In genomic region chr15:87682410-87682809, GRCm38 (mm10) we compare ENCODE assay signal across 15 mouse cellular contexts.
"Had no signal": no experiment of that assay in that cellular context is flagged by ENCODE, and none has a peak within 500 bp of the region (broad histone marks: within the 10 kb centered on the region; RNA-seq: fewer than 3 reads in every experiment).

No protein-coding gene starts in this region.

- H3K9ac ChIP-seq: liver, embryonic 13.5 days; stomach, embryonic 15.5 days had no signal

- ATAC-seq: intestine, postnatal 0 days had no signal

- H3K4me1 ChIP-seq: liver, embryonic 13.5 days; stomach, embryonic 15.5 days had no signal

- H3K4me3 ChIP-seq: left cerebral cortex, adult 2 months; liver, embryonic 13.5 days; stomach, embryonic 15.5 days had no signal

- H3K27me3 ChIP-seq: liver, embryonic 13.5 days; stomach, embryonic 15.5 days had no signal

- DNase-seq: kidney, adult 8-10 months; kidney, postnatal 36 days; layer of hippocampus, postnatal 36 days; liver, embryonic 13.5 days; lung, adult 2 months; lung, postnatal 14 days; lung, postnatal 4 days; midbrain, embryonic 14.5 days; right cerebral cortex, postnatal 25 days; spleen, adult 18-20 months; thymus, postnatal 25 days had no signal

- H3K36me3 ChIP-seq: liver, embryonic 13.5 days; stomach, embryonic 15.5 days had no signal

- H3K27ac ChIP-seq: left cerebral cortex, adult 2 months; liver, embryonic 13.5 days; stomach, embryonic 15.5 days had no signal

- H3K9me3 ChIP-seq: liver, embryonic 13.5 days; stomach, embryonic 15.5 days had no signal

- H3K4me2 ChIP-seq: liver, embryonic 13.5 days; midbrain, embryonic 11.5 days; stomach, embryonic 15.5 days had no signal
